1 mouse cellular context compared by ENCODE assay signal in genomic region chr9:108263131-108263681, GRCm38 (mm10).
TF ChIP-seq lines count a peak whose summit lies in the region.

No protein-coding gene starts in this region.

TF ChIP-seq in MEL, 35 proteins besides CTCF, POLR2A, EP300 and RAD21:
- TF ChIP-seq NRF1 (IDR thresholded peaks at IDR 0.05; ENCODE audit: insufficient read depth, low read depth, low read length, poor library complexity, severe bottlenecking), result no peak
- TF ChIP-seq TBP (IDR thresholded peaks at IDR 0.05; ENCODE audit: low read depth, low read length), result no peak
- TF ChIP-seq MEF2A (IDR thresholded peaks at IDR 0.05; ENCODE audit: extremely low read depth, insufficient replicate concordance, low read depth, low read length, poor library complexity, severe bottlenecking), result no peak
- no peak for TF ChIP-seq ELF1 (IDR thresholded peaks at IDR 0.05; ENCODE audit: low read depth, low read length)
- TF ChIP-seq TCF12 (IDR thresholded peaks at IDR 0.05; ENCODE audit: low read depth, low read length), result no peak
- 0 out of 2 replicates have a peak, but pooled peaks have one; percentile 1 for TF ChIP-seq CHD1 (IDR thresholded peaks at IDR 0.05; ENCODE audit: low read depth, low read length)
- TF ChIP-seq NELFE (IDR thresholded peaks at IDR 0.05; ENCODE audit: low read depth, low read length), result no peak
